Comparison of ENCODE assay signal across 8 mouse cellular contexts in genomic region chr19:46350168-46350932, GRCm38 (mm10). TPM values are rescaled to one million over a fixed set of nuclear protein-coding genes. Genes with fewer than 3 reads are reported as not detected.
DNase-seq lines count a peak whose midpoint lies in the region; ATAC-seq lines count a peak whose summit lies in the region.

Gene 2310034G01Rik (minus strand): TSS chr19:46350302.

- no peaks in the 10 kb centered on the region for H3K36me3 ChIP-seq in kidney, embryonic 15.5 days
- H3K36me3 ChIP-seq in embryonic facial prominence, embryonic 14.5 days (ENCODE audit: control insufficient read depth, insufficient read depth, low read length) = no peaks in the 10 kb centered on the region
- H3K36me3 ChIP-seq in limb, embryonic 12.5 days = no peaks in the 10 kb centered on the region
- H3K36me3 ChIP-seq in midbrain, embryonic 15.5 days (replicated peaks) = no peaks in the 10 kb centered on the region

- no peak for ATAC-seq in kidney, embryonic 15.5 days (replicated peaks; ENCODE audit: low FRiP score)
- no peak for ATAC-seq in embryonic facial prominence, embryonic 14.5 days (ENCODE audit: low read depth)
- ATAC-seq in limb, embryonic 12.5 days (ENCODE audit: insufficient number of reproducible peaks, insufficient read depth, low FRiP score, low TSS enrichment, low read depth) = no peak
- no peak for ATAC-seq in midbrain, embryonic 15.5 days (replicated peaks)

- H3K4me1 ChIP-seq in kidney, embryonic 15.5 days = peaks cover 25% of the 10 kb centered on the region
- 0 out of 2 replicates have a peak, but pooled peaks cover 9% of the 10 kb centered on the region for H3K4me1 ChIP-seq in embryonic facial prominence, embryonic 14.5 days (ENCODE audit: control insufficient read depth, insufficient read depth, low read length)
- H3K4me1 ChIP-seq in limb, embryonic 12.5 days (replicated peaks) = peaks cover 15% of the 10 kb centered on the region
- peaks cover 20% of the 10 kb centered on the region for H3K4me1 ChIP-seq in midbrain, embryonic 15.5 days

- 59% methylated on average over 10 of the region's 10 CpGs for WGBS in kidney, embryonic 15.5 days
- WGBS in embryonic facial prominence, embryonic 14.5 days = 60% methylated on average over 10 of the region's 10 CpGs
- WGBS in limb, embryonic 12.5 days = 51% methylated on average over 10 of the region's 10 CpGs
- WGBS in midbrain, embryonic 15.5 days = 64% methylated on average over 10 of the region's 10 CpGs

- DNase-seq in kidney, adult 8-10 months = no peak
- no peak for DNase-seq in embryonic facial prominence, embryonic 14.5 days (ENCODE audit: low spot score)
- no peak for DNase-seq in embryo, embryonic 11 days
- no peak for DNase-seq in left cerebral cortex, adult 9 months (ENCODE audit: low spot score in 2 of 2)
- DNase-seq in adrenal gland, postnatal 36 days = no peak

- H3K27me3 ChIP-seq in kidney, embryonic 15.5 days = no peaks in the 10 kb centered on the region
- no peaks in the 10 kb centered on the region for H3K27me3 ChIP-seq in embryonic facial prominence, embryonic 14.5 days (replicated peaks; ENCODE audit: control insufficient read depth, insufficient read depth, low read length)
- H3K27me3 ChIP-seq in limb, embryonic 12.5 days = peaks cover 21% of the 10 kb centered on the region
- H3K27me3 ChIP-seq in midbrain, embryonic 15.5 days (replicated peaks) = 0 out of 2 replicates have a peak, but pooled peaks cover 5% of the 10 kb centered on the region

- peak within 1 kb of the TSS; percentile 81 for H3K9ac ChIP-seq in kidney, embryonic 15.5 days
- H3K9ac ChIP-seq in embryonic facial prominence, embryonic 14.5 days (ENCODE audit: low read depth, low read length) = peak within 1 kb of the TSS; percentile 88
- H3K9ac ChIP-seq in limb, embryonic 12.5 days (replicated peaks) = peak within 1 kb of the TSS; percentile 85
- peak within 1 kb of the TSS; percentile 82 for H3K9ac ChIP-seq in midbrain, embryonic 15.5 days

- peak within 1 kb of the TSS; percentile 95 for H3K4me2 ChIP-seq in kidney, embryonic 15.5 days
- H3K4me2 ChIP-seq in embryonic facial prominence, embryonic 14.5 days (ENCODE audit: low read depth, low read length) = peak within 1 kb of the TSS; percentile 92
- H3K4me2 ChIP-seq in limb, embryonic 12.5 days = peak within 1 kb of the TSS; percentile 85
- peak within 1 kb of the TSS; percentile 65 for H3K4me2 ChIP-seq in midbrain, embryonic 15.5 days

- H3K9me3 ChIP-seq in kidney, embryonic 15.5 days (replicated peaks) = no peaks in the 10 kb centered on the region
- no peaks in the 10 kb centered on the region for H3K9me3 ChIP-seq in embryonic facial prominence, embryonic 14.5 days (ENCODE audit: control insufficient read depth, low read length)
- no peaks in the 10 kb centered on the region for H3K9me3 ChIP-seq in limb, embryonic 12.5 days
- no peaks in the 10 kb centered on the region for H3K9me3 ChIP-seq in midbrain, embryonic 15.5 days

- peak within 1 kb of the TSS; percentile 90 for H3K27ac ChIP-seq in kidney, embryonic 15.5 days
- peak within 1 kb of the TSS; percentile 84 for H3K27ac ChIP-seq in embryonic facial prominence, embryonic 14.5 days (replicated peaks; ENCODE audit: low read depth, low read length)
- peak within 1 kb of the TSS; percentile 85 for H3K27ac ChIP-seq in limb, embryonic 12.5 days
- H3K27ac ChIP-seq in midbrain, embryonic 15.5 days = peak within 1 kb of the TSS; percentile 91

- H3K4me3 ChIP-seq in kidney, embryonic 15.5 days (replicated peaks) = peak within 1 kb of the TSS; percentile 70
- peak within 1 kb of the TSS; percentile 74 for H3K4me3 ChIP-seq in embryonic facial prominence, embryonic 14.5 days (ENCODE audit: low read depth, low read length)
- peak within 1 kb of the TSS; percentile 66 for H3K4me3 ChIP-seq in limb, embryonic 12.5 days (replicated peaks)
- H3K4me3 ChIP-seq in midbrain, embryonic 15.5 days = peak within 1 kb of the TSS; percentile 67

RNA-seq across cellular contexts. Expression of gene 2310034G01Rik, which starts in this region (rescaled TPM):
- polyA plus RNA-seq in kidney, embryonic 15.5 days (2015; fragmentation: Nextera tagmentation; extraction: Ambion mirVana) = 2.0 and 2.6 TPM in 2 replicates
- 1.8 and 3.6 TPM in 2 replicates for polyA plus RNA-seq in embryonic facial prominence, embryonic 14.5 days (2014; fragmentation: Nextera tagmentation; extraction: Ambion mirVana)
- polyA plus RNA-seq in limb, embryonic 12.5 days (2016; fragmentation: Nextera tagmentation; extraction: Ambion mirVana) = 2.3 TPM in 2 replicates
- polyA plus RNA-seq in midbrain, embryonic 15.5 days (2015; fragmentation: Nextera tagmentation; extraction: Ambion mirVana) = 2.0 and 2.8 TPM in 2 replicates
- total RNA-seq in adrenal gland, postnatal 36 days (2021) = 1 to 10 TPM; 1.3 TPM
